Comparison of ENCODE assay signal across 9 mouse cellular contexts in the genomic region with DNA sequence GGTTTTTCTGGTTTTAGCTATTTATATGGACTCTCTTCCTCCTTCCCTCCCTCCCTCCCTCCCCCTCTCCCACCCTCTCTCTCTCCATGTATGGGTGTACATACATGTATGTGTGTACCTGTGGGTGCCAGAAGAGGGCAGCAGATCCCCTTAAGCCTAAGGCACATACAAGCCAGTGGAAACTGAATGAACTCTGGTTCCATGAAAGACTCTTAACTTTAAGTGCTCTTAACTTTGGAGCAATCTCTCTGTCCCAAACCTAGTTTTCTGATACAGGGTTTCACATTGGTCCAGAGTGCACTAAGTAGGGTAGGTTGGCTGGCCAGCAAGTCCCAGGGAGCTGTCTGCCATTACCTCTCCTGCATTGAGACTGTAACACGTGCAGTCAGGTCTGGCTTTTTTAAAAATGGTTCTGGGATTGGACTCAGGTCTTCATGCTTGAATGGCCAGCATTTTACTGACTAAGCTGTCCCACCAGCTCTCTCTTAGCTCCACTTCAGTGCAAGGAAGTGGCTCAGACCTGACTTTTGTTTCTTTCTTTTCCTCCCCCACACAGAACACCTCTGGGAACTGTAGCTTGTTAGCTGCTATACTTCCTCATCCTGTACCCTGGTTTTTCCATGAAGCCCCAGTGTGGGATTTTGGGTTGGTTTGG. TPM values are rescaled to one million over a fixed set of nuclear protein-coding genes. Genes with fewer than 3 reads are reported as not detected.
DNase-seq lines count a peak whose midpoint lies in the region; ATAC-seq lines count a peak whose summit lies in the region.
"Had no signal": no experiment of that assay in that cellular context is flagged by ENCODE, and none has a peak within 500 bp of the region (broad histone marks: within the 10 kb centered on the region; RNA-seq: fewer than 3 reads in every experiment).

No protein-coding gene starts in this region.

- WGBS in embryonic facial prominence, embryonic 14.5 days = 92% methylated on average over 1 of the region's 1 CpGs
- whole genome bisulfite sequencing in liver, embryonic 16.5 days (ENCODE audit: insufficient replicate concordance) = 80% methylated on average over 1 of the region's 1 CpGs

- no peak overlapping the region for H3K4me2 ChIP-seq in embryonic facial prominence, embryonic 14.5 days (ENCODE audit: low read depth, low read length)
- no peak overlapping the region for H3K4me2 ChIP-seq in liver, embryonic 16.5 days (ENCODE audit: low read depth, low read length)

- no peaks in the 10 kb centered on the region for H3K9me3 ChIP-seq in embryonic facial prominence, embryonic 14.5 days (ENCODE audit: control insufficient read depth, low read length)
- no peaks in the 10 kb centered on the region for H3K9me3 ChIP-seq in liver, embryonic 16.5 days (replicated peaks; ENCODE audit: control insufficient read depth, low read length)
- H3K9me3 ChIP-seq: heart, embryonic 13.5 days had no signal

- H3K4me3 ChIP-seq in embryonic facial prominence, embryonic 14.5 days (ENCODE audit: low read depth, low read length) = no peak overlapping the region
- H3K4me3 ChIP-seq in liver, embryonic 16.5 days (ENCODE audit: low read depth, low read length) = no peak overlapping the region
- H3K4me3 ChIP-seq: heart, embryonic 13.5 days had no signal

- H3K27ac ChIP-seq in embryonic facial prominence, embryonic 14.5 days (replicated peaks; ENCODE audit: low read depth, low read length) = no peak overlapping the region
- no peak overlapping the region for H3K27ac ChIP-seq in liver, embryonic 16.5 days (ENCODE audit: low read length)

- no peaks in the 10 kb centered on the region for H3K36me3 ChIP-seq in embryonic facial prominence, embryonic 14.5 days (ENCODE audit: control insufficient read depth, insufficient read depth, low read length)
- H3K36me3 ChIP-seq in liver, embryonic 16.5 days (ENCODE audit: control insufficient read depth, insufficient read depth) = no peaks in the 10 kb centered on the region
- H3K36me3 ChIP-seq: heart, embryonic 13.5 days had no signal

- H3K27me3 ChIP-seq in embryonic facial prominence, embryonic 14.5 days (replicated peaks; ENCODE audit: control insufficient read depth, insufficient read depth, low read length) = no peaks in the 10 kb centered on the region
- H3K27me3 ChIP-seq in liver, embryonic 16.5 days (ENCODE audit: control insufficient read depth, insufficient read depth, low read depth, low read length) = no peaks in the 10 kb centered on the region
- H3K27me3 ChIP-seq: heart, embryonic 13.5 days had no signal

- H3K4me1 ChIP-seq in embryonic facial prominence, embryonic 14.5 days (ENCODE audit: control insufficient read depth, insufficient read depth, low read length) = no peaks in the 10 kb centered on the region
- no peaks in the 10 kb centered on the region for H3K4me1 ChIP-seq in liver, embryonic 16.5 days (ENCODE audit: control insufficient read depth, low read depth, low read length)

- peak; percentile 61 for DNase-seq in right cerebral cortex, adult 18-20 months
- no peak for DNase-seq in right cerebral cortex, postnatal 25 days
- DNase-seq in adrenal gland, postnatal 25 days = peak; percentile 65
- DNase-seq in embryonic facial prominence, embryonic 14.5 days (ENCODE audit: low spot score) = peak; percentile 69
- DNase-seq in kidney, adult 11 months = peak; percentile 85
- DNase-seq in right cerebral cortex, postnatal 4 days = peak; percentile 68

- no peak for ATAC-seq in embryonic facial prominence, embryonic 14.5 days (ENCODE audit: low read depth)
- 0 out of 2 replicates have a peak, but pooled peaks have one; percentile 35 for ATAC-seq in liver, embryonic 16.5 days (ENCODE audit: low read depth)
- no peak for ATAC-seq in inflammation-experienced regulatory T-cells, adult 6 months

- H3K9ac ChIP-seq in embryonic facial prominence, embryonic 14.5 days (ENCODE audit: low read depth, low read length) = no peak overlapping the region
- H3K9ac ChIP-seq in liver, embryonic 16.5 days (ENCODE audit: low read depth, low read length) = no peak overlapping the region
- H3K9ac ChIP-seq: heart, embryonic 13.5 days had no signal

RNA-seq across cellular contexts. Expression of a gene that starts 44.3 kb away (rescaled TPM):
- 126 and 129 TPM in 2 replicates for total RNA-seq in adrenal gland, postnatal 25 days (2021)
- 22.2 and 28.2 TPM in 2 replicates for polyA plus RNA-seq in embryonic facial prominence, embryonic 14.5 days (2014; fragmentation: Nextera tagmentation; extraction: Ambion mirVana)
- 7.7 and 9.5 TPM in 2 replicates for polyA plus RNA-seq in liver, embryonic 16.5 days (2015; fragmentation: Nextera tagmentation; extraction: Ambion mirVana)
- polyA plus RNA-seq in inflammation-experienced regulatory T-cells, adult 6 months (2017; shearing (Covaris generic)) = 1 to 10 TPM; 1.8 to 2.0 (median 2.0) TPM

RNA-seq across cellular contexts. Expression of a gene that starts 46.6 kb away (rescaled TPM):
- 257 and 299 TPM in 2 replicates for total RNA-seq in adrenal gland, postnatal 25 days (2021)
- 84.5 and 89.0 TPM in 2 replicates for polyA plus RNA-seq in embryonic facial prominence, embryonic 14.5 days (2014; fragmentation: Nextera tagmentation; extraction: Ambion mirVana)
- 47.5 and 48.6 TPM in 2 replicates for polyA plus RNA-seq in liver, embryonic 16.5 days (2015; fragmentation: Nextera tagmentation; extraction: Ambion mirVana)
- polyA plus RNA-seq in inflammation-experienced regulatory T-cells, adult 6 months (2017; shearing (Covaris generic)) = 10 to 100 TPM; 22.4 to 42.1 (median 22.8) TPM

RNA-seq across cellular contexts. Expression of a gene that starts 58.0 kb away (rescaled TPM):
- not detected in 2 replicates for total RNA-seq in adrenal gland, postnatal 25 days (2021)
- polyA plus RNA-seq in embryonic facial prominence, embryonic 14.5 days (2014; fragmentation: Nextera tagmentation; extraction: Ambion mirVana) = not detected in 2 replicates
- not detected in 2 replicates for polyA plus RNA-seq in liver, embryonic 16.5 days (2015; fragmentation: Nextera tagmentation; extraction: Ambion mirVana)
- polyA plus RNA-seq in inflammation-experienced regulatory T-cells, adult 6 months (2017; shearing (Covaris generic)) = 1 to 10 TPM in 1 of 3 experiments, not detected in 2; 1.8 TPM
- polyA plus RNA-seq: heart, embryonic 13.5 days had no signal
